Mouse (Mus musculus): ENCODE results near the gene Ipo7. TPM values are rescaled to one million over a fixed set of nuclear protein-coding genes. Genes with fewer than 3 reads are reported as not detected.

The Ipo7 gene
- 275 TPM for polyA plus RNA-seq (2014; fragmentation: Illumina TruSeq; extraction: RNeasy Lipid Tissue Mini Kit (QIAGEN cat#74804); ENCODE audit: low read depth, low replicate concordance)

DNA sequence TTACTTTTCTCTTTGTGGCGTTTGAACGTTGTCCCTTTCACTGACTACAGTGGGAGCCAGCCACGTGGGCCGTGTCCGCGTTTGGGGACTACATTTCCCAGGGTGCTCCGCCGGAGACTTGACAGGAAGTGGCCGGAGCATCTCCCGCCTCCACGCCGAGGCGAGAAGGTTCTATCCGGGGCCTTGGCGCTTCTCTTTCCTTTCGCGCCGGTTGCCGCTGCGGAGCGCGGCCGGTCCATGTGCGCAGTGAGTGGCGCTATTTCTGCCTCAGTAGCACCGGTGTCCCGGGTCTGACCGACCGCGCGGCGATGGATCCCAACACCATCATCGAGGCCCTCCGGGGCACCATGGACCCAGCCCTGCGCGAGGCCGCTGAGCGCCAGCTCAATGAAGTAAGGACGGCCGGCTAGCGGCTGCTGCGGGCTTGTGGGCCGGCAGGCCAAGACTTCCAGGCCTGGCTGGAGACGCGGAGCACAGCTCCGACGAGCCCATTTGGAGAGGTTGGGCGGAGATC, at the start of gene Ipo7:
Gene Ipo7 (plus strand): TSS at position 158 of the 514 bp plus-strand sequence.

DNA sequence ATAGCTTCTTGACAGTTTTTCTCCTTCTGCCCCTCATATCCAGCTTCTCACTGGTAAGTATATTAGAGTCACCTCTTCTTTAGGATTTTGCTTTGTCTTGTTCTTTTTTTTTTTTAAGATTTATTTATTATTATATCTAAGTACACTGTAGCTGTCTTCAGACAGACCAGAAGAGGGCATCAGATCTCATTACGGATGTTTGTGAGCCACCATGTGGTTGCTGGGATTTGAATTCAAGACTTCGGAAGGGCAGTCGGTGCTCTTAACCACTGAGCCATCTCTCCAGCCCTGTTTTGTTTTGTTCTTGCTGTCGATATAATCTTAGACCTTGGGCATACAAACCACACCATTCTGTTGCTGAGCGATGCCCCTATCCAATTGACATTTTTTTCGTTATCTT, 31.3 kb upstream of the Ipo7 start, which contains the start of gene Tmem41b:
Gene Tmem41b (minus strand): TSS at position 155 of the 400 bp plus-strand sequence.

DNA sequence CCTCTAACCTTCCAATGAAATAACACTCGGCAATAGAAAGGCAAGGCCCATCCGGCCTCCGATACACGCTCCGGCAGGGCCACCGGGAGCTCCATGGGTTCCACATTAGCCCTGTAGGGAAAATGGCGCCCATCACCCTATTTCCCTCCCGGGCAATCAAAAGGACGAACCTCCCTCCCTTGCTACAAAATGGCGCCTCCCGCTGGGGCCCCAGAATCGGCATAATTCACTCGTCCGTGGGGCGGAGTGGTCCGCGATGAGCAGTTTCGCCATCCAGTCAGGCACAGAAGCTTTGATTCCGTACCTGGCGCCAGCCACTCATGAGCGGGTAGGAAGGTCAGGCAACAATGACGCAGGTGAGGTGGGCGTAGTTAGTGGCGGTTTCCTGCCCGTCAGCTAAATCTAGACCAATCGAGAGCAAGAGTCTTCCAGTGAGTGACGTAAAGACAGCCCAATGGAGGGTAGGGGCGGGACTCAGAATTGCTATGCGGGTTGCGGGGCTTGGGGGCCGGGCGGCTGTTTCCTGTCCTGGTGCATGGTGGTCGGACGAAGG, 43.2 kb downstream of the Ipo7 start, which contains the start of gene Zfp143:
Gene Zfp143 (plus strand): TSS at position 19 of the 553 bp plus-strand sequence.

Other genes starting within 250 kb of the Ipo7 start
- 2.6 TPM for gene Nrip3, start 236.2 kb upstream of the Ipo7 start, polyA plus RNA-seq (2014; fragmentation: Illumina TruSeq; extraction: RNeasy Lipid Tissue Mini Kit (QIAGEN cat#74804); ENCODE audit: low read depth, low replicate concordance)
- 0.79 TPM for gene Scube2, start 152.6 kb upstream of the Ipo7 start, polyA plus RNA-seq (2014; fragmentation: Illumina TruSeq; extraction: RNeasy Lipid Tissue Mini Kit (QIAGEN cat#74804); ENCODE audit: low read depth, low replicate concordance)
- gene Dennd5a, start 57.8 kb upstream of the Ipo7 start, polyA plus RNA-seq (2014; fragmentation: Illumina TruSeq; extraction: RNeasy Lipid Tissue Mini Kit (QIAGEN cat#74804); ENCODE audit: low read depth, low replicate concordance): 25.6 TPM
- gene Tmem41b, start 31.3 kb upstream of the Ipo7 start, polyA plus RNA-seq (2014; fragmentation: Illumina TruSeq; extraction: RNeasy Lipid Tissue Mini Kit (QIAGEN cat#74804); ENCODE audit: low read depth, low replicate concordance): 123 TPM
- 24.3 TPM for gene Zfp143, start 42.9 kb downstream of the Ipo7 start, polyA plus RNA-seq (2014; fragmentation: Illumina TruSeq; extraction: RNeasy Lipid Tissue Mini Kit (QIAGEN cat#74804); ENCODE audit: low read depth, low replicate concordance)
- gene Wee1, start 103.8 kb downstream of the Ipo7 start, polyA plus RNA-seq (2014; fragmentation: Illumina TruSeq; extraction: RNeasy Lipid Tissue Mini Kit (QIAGEN cat#74804); ENCODE audit: low read depth, low replicate concordance): 24.9 TPM
- 66.1 TPM for gene Swap70, start 203.4 kb downstream of the Ipo7 start, polyA plus RNA-seq (2014; fragmentation: Illumina TruSeq; extraction: RNeasy Lipid Tissue Mini Kit (QIAGEN cat#74804); ENCODE audit: low read depth, low replicate concordance)

Measured in sigmoid colon, adult 10 weeks (tissue).